In the genomic region with DNA sequence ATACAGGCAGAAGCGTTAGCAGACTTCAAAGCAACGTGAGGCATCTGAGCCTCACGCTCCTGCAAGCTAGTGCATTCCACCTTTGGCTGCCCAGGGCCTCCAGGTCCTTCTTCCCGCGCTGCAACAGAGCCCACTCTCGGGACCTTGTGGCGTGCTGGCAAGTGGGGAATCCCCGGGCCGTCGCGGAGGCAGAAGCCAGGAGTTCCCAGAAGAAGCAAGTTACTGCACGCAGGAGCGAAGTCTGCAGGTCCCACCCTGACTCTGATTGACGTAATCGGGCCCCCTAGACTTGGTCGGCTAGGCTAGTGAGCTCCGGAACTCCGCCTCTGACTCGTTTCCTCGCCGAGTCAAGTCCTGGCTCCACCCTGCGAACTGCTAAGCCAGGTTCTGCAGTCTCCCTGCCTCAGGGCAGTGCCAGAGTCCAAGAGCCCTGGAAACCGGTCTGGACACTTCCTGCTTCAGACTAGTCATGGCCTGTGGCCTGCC, we compare ENCODE assay signal across 8 mouse cellular contexts. TPM values are rescaled to one million over a fixed set of nuclear protein-coding genes. Genes with fewer than 3 reads are reported as not detected.
DNase-seq lines count a peak whose midpoint lies in the region; ATAC-seq lines count a peak whose summit lies in the region.

No protein-coding gene starts in this region.

- intact Hi-C loops in heart, postnatal 36 days (cut with DNase I) = loop anchor here (1.0 kb wide), 1 partner anchor 15 kb away; no protein-coding TSS in a partner anchor

- no peaks in the 10 kb centered on the region for H3K9me3 ChIP-seq in forebrain, embryonic 10.5 days
- H3K9me3 ChIP-seq in limb, embryonic 11.5 days (ENCODE audit: control insufficient read depth, low read length) = no peaks in the 10 kb centered on the region
- H3K9me3 ChIP-seq in midbrain, embryonic 12.5 days = no peaks in the 10 kb centered on the region
- H3K9me3 ChIP-seq in stomach, embryonic 14.5 days (ENCODE audit: control insufficient read depth, low read depth, low read length) = no peaks in the 10 kb centered on the region

- peak; percentile 83 for DNase-seq in CD4-positive helper T cell, adult 2 months (ENCODE audit: low read depth, low spot score)
- peak; percentile 82 for DNase-seq in adrenal gland, postnatal 10 days
- peak; percentile 71 for DNase-seq in forebrain, embryonic 10.5 days (ENCODE audit: extremely low spot score, low spot score)
- peak; percentile 77 to 78 for DNase-seq in heart, postnatal 36 days
- peak; percentile 88 for DNase-seq in limb, embryonic 11.5 days (ENCODE audit: low spot score)
- no peak for DNase-seq in right cerebral cortex, adult 2 months (ENCODE audit: low spot score in 2 of 2)

- no peaks in the 10 kb centered on the region for H3K27me3 ChIP-seq in forebrain, embryonic 10.5 days (ENCODE audit: poor library complexity, severe bottlenecking)
- H3K27me3 ChIP-seq in limb, embryonic 11.5 days (ENCODE audit: control insufficient read depth, insufficient read depth, low read length) = no peaks in the 10 kb centered on the region
- peaks cover 6% of the 10 kb centered on the region; the same call in 1 of the 2 replicates for H3K27me3 ChIP-seq in midbrain, embryonic 12.5 days
- H3K27me3 ChIP-seq in stomach, embryonic 14.5 days (ENCODE audit: control insufficient read depth, insufficient read depth, low read length) = no peaks in the 10 kb centered on the region

- peak overlapping the region; percentile 95 for H3K27ac ChIP-seq in forebrain, embryonic 10.5 days
- H3K27ac ChIP-seq in limb, embryonic 11.5 days (replicated peaks; ENCODE audit: low read depth, low read length) = peak overlapping the region; percentile 100
- peak overlapping the region; percentile 82 for H3K27ac ChIP-seq in midbrain, embryonic 12.5 days (replicated peaks)
- peak overlapping the region; percentile 99 for H3K27ac ChIP-seq in stomach, embryonic 14.5 days (ENCODE audit: low read length)

- peak overlapping the region; percentile 53 for H3K4me3 ChIP-seq in forebrain, embryonic 10.5 days
- peak overlapping the region; percentile 29 for H3K4me3 ChIP-seq in limb, embryonic 11.5 days (ENCODE audit: low read depth, low read length)
- H3K4me3 ChIP-seq in midbrain, embryonic 12.5 days = peak overlapping the region; percentile 34
- peak overlapping the region; percentile 40 for H3K4me3 ChIP-seq in stomach, embryonic 14.5 days (ENCODE audit: low read depth, low read length)

- 1% methylated on average over 23 of the region's 23 CpGs for WGBS in forebrain, embryonic 10.5 days
- WGBS in limb, embryonic 11.5 days = under 1% methylated on average over 23 of the region's 23 CpGs
- WGBS in midbrain, embryonic 12.5 days = 3% methylated on average over 23 of the region's 23 CpGs
- WGBS in stomach, embryonic 14.5 days = under 1% methylated on average over 23 of the region's 23 CpGs

- H3K4me1 ChIP-seq in forebrain, embryonic 10.5 days = peaks cover 78% of the 10 kb centered on the region
- H3K4me1 ChIP-seq in limb, embryonic 11.5 days (ENCODE audit: control insufficient read depth, insufficient read depth, low read length) = peaks cover 43% of the 10 kb centered on the region
- H3K4me1 ChIP-seq in midbrain, embryonic 12.5 days = peaks cover 54% of the 10 kb centered on the region
- peaks cover 39% of the 10 kb centered on the region for H3K4me1 ChIP-seq in stomach, embryonic 14.5 days (ENCODE audit: control insufficient read depth, insufficient read depth, low read length)

- H3K36me3 ChIP-seq in forebrain, embryonic 10.5 days (replicated peaks) = no peaks in the 10 kb centered on the region
- no peaks in the 10 kb centered on the region for H3K36me3 ChIP-seq in limb, embryonic 11.5 days (ENCODE audit: control insufficient read depth, insufficient read depth, low read length)
- no peaks in the 10 kb centered on the region for H3K36me3 ChIP-seq in midbrain, embryonic 12.5 days
- no peaks in the 10 kb centered on the region for H3K36me3 ChIP-seq in stomach, embryonic 14.5 days (ENCODE audit: control insufficient read depth, insufficient read depth, low read length)

- ATAC-seq in limb, embryonic 11.5 days (ENCODE audit: insufficient number of reproducible peaks, low FRiP score, low TSS enrichment, low read depth) = peak; percentile 53
- ATAC-seq in midbrain, embryonic 12.5 days (ENCODE audit: low FRiP score, low read depth) = 0 out of 2 replicates have a peak, but pooled peaks have one; percentile 13
- ATAC-seq in stomach, embryonic 14.5 days (ENCODE audit: insufficient number of reproducible peaks, insufficient read depth, low FRiP score, low read depth) = peak; percentile 79

- peak overlapping the region; percentile 81 for H3K9ac ChIP-seq in limb, embryonic 11.5 days (ENCODE audit: low read length)
- H3K9ac ChIP-seq in midbrain, embryonic 12.5 days (replicated peaks) = peak overlapping the region; percentile 53; the same call in 1 of the 2 replicates
- peak overlapping the region; percentile 60 for H3K9ac ChIP-seq in stomach, embryonic 14.5 days (replicated peaks; ENCODE audit: low read depth, low read length)

- peak overlapping the region; percentile 85 for H3K4me2 ChIP-seq in limb, embryonic 11.5 days (ENCODE audit: low read depth, severe bottlenecking)
- peak overlapping the region; percentile 54 for H3K4me2 ChIP-seq in midbrain, embryonic 12.5 days (replicated peaks)
- H3K4me2 ChIP-seq in stomach, embryonic 14.5 days (replicated peaks; ENCODE audit: low read depth, low read length) = peak overlapping the region; percentile 70

RNA-seq across cellular contexts. Expression of a gene that starts 6.0 kb away (rescaled TPM):
- 10 to 100 TPM; 33.3 to 63.4 TPM for total RNA-seq in adrenal gland, postnatal 10 days (2021)
- 91.4 and 96.9 TPM in 2 replicates for polyA plus RNA-seq in forebrain, embryonic 10.5 days (2016; fragmentation: Nextera tagmentation; extraction: Ambion mirVana)
- 10 to 100 TPM; 12.6 to 16.5 TPM for total RNA-seq in heart, postnatal 36 days (2021)
- polyA plus RNA-seq in limb, embryonic 11.5 days (2014; fragmentation: Nextera tagmentation; extraction: Ambion mirVana) = 149 and 156 TPM in 2 replicates
- 47.1 and 47.4 TPM in 2 replicates for polyA plus RNA-seq in midbrain, embryonic 12.5 days (2016; fragmentation: Nextera tagmentation; extraction: Ambion mirVana)
- 73.1 and 83.4 TPM in 2 replicates for polyA plus RNA-seq in stomach, embryonic 14.5 days (2014; fragmentation: Nextera tagmentation; extraction: Ambion mirVana)

RNA-seq across cellular contexts. Expression of a gene that starts 29.4 kb away (rescaled TPM):
- total RNA-seq in adrenal gland, postnatal 10 days (2021) = 10 to 100 TPM; 63.4 to 82.8 TPM
- polyA plus RNA-seq in forebrain, embryonic 10.5 days (2016; fragmentation: Nextera tagmentation; extraction: Ambion mirVana) = 68.8 and 69.3 TPM in 2 replicates
- total RNA-seq in heart, postnatal 36 days (2021) = 10 to 100 TPM; 36.1 to 39.2 TPM
- polyA plus RNA-seq in limb, embryonic 11.5 days (2014; fragmentation: Nextera tagmentation; extraction: Ambion mirVana) = 65.7 and 65.9 TPM in 2 replicates
- 53.6 and 58.8 TPM in 2 replicates for polyA plus RNA-seq in midbrain, embryonic 12.5 days (2016; fragmentation: Nextera tagmentation; extraction: Ambion mirVana)
- 64.6 and 65.7 TPM in 2 replicates for polyA plus RNA-seq in stomach, embryonic 14.5 days (2014; fragmentation: Nextera tagmentation; extraction: Ambion mirVana)

RNA-seq across cellular contexts. Expression of a gene that starts 31.0 kb away (rescaled TPM):
- total RNA-seq in adrenal gland, postnatal 10 days (2021) = 10 to 100 TPM; 59.1 to 62.9 TPM
- 31.3 and 31.5 TPM in 2 replicates for polyA plus RNA-seq in forebrain, embryonic 10.5 days (2016; fragmentation: Nextera tagmentation; extraction: Ambion mirVana)
- 10 to 100 TPM; 27.3 to 30.1 TPM for total RNA-seq in heart, postnatal 36 days (2021)
- 26.4 and 26.7 TPM in 2 replicates for polyA plus RNA-seq in limb, embryonic 11.5 days (2014; fragmentation: Nextera tagmentation; extraction: Ambion mirVana)
- polyA plus RNA-seq in midbrain, embryonic 12.5 days (2016; fragmentation: Nextera tagmentation; extraction: Ambion mirVana) = 20.8 and 25.0 TPM in 2 replicates
- 25.1 and 25.7 TPM in 2 replicates for polyA plus RNA-seq in stomach, embryonic 14.5 days (2014; fragmentation: Nextera tagmentation; extraction: Ambion mirVana)

RNA-seq across cellular contexts. Expression of a gene that starts 44.6 kb away (rescaled TPM):
- 1 to 10 TPM; 7.8 to 8.5 TPM for total RNA-seq in adrenal gland, postnatal 10 days (2021)
- 4.9 and 5.8 TPM in 2 replicates for polyA plus RNA-seq in forebrain, embryonic 10.5 days (2016; fragmentation: Nextera tagmentation; extraction: Ambion mirVana)
- total RNA-seq in heart, postnatal 36 days (2021) = 1 to 10 TPM; 5.4 to 5.7 TPM
- polyA plus RNA-seq in limb, embryonic 11.5 days (2014; fragmentation: Nextera tagmentation; extraction: Ambion mirVana) = 3.9 and 4.8 TPM in 2 replicates
- polyA plus RNA-seq in midbrain, embryonic 12.5 days (2016; fragmentation: Nextera tagmentation; extraction: Ambion mirVana) = 3.5 and 5.6 TPM in 2 replicates
- polyA plus RNA-seq in stomach, embryonic 14.5 days (2014; fragmentation: Nextera tagmentation; extraction: Ambion mirVana) = 4.6 and 5.0 TPM in 2 replicates

Comparison
In these comparisons a context has a peak if more than half of its experiments do, and no peak if none do; other contexts are left out.
1. DNase-seq: peak in CD4-positive helper T cell, adult 2 months (single experiment), adrenal gland, postnatal 10 days (single experiment), forebrain, embryonic 10.5 days (single experiment), heart, postnatal 36 days (2 of 2) and limb, embryonic 11.5 days (single experiment); none in right cerebral cortex, adult 2 months (0 of 2).
2. ATAC-seq: peak in every context shown above with its lines; median percentile 79 in stomach, embryonic 14.5 days; 53 in limb, embryonic 11.5 days; 13 in midbrain, embryonic 12.5 days.
3. Peak in every context shown above with its lines, with median percentiles within 50 percentile points of each other: H3K27ac ChIP-seq, H3K4me3 ChIP-seq, H3K4me2 ChIP-seq and H3K9ac ChIP-seq.